Mouse (Mus musculus) forebrain, embryonic 15.5 days (tissue): ENCODE data around the gene Rbm19. TPM values are rescaled to one million over a fixed set of nuclear protein-coding genes. Genes with fewer than 3 reads are reported as not detected.

Experiments used
- ATAC-seq: fragments of 200-750 bp; cut with Nextera tagmentation; replicated peaks from 2 replicates; pipeline ENCODE4 v1.8.0; 2017; ENCODE audit warnings: mild to moderate bottlenecking, moderate TSS enrichment, moderate library complexity
- H3K27ac ChIP-seq: fragments of 300-500 bp; sonication (generic); replicated peaks from 2 replicates; pipeline ENCODE4 v1.5.1; 2015; ENCODE audit warnings: mild to moderate bottlenecking, inconsistent platforms
- H3K27me3 ChIP-seq: fragments of 300-500 bp; sonication (generic); 2 replicates; pipeline ENCODE4 v1.6.1; 2015; ENCODE audit warnings: inconsistent platforms
- H3K36me3 ChIP-seq: fragments of 300-500 bp; sonication (generic); 2 replicates; pipeline ENCODE4 v1.6.1; 2015; ENCODE audit warnings: mild to moderate bottlenecking, inconsistent platforms
- H3K4me1 ChIP-seq: fragments of 300-500 bp; sonication (generic); 2 replicates; pipeline ENCODE4 v1.6.1; 2015; ENCODE audit warnings: inconsistent platforms
- H3K4me2 ChIP-seq: fragments of 300-500 bp; sonication (generic); replicated peaks from 2 replicates; pipeline ENCODE4 v1.6.1; 2015; ENCODE audit warnings: mild to moderate bottlenecking, inconsistent platforms
- H3K4me3 ChIP-seq: fragments of 300-500 bp; sonication (generic); 2 replicates; pipeline ENCODE4 v1.5.1; 2015; ENCODE audit warnings: mild to moderate bottlenecking, inconsistent platforms
- H3K9ac ChIP-seq: fragments of 300-500 bp; sonication (generic); replicated peaks from 2 replicates; pipeline ENCODE4 v1.6.1; 2015; ENCODE audit warnings: mild to moderate bottlenecking, inconsistent platforms
- H3K9me3 ChIP-seq: fragments of 300-500 bp; sonication (generic); 2 replicates; pipeline ENCODE4 v1.6.1; 2016; ENCODE audit warnings: inconsistent platforms
- WGBS: fragments of 180-500 bp; shearing (Covaris S2); methylation state at CpG from one replicate; pipeline ENCODE4 v1.1.7; 2015; ENCODE audit warnings: mixed read lengths; 5-methylcytosine and 5-hydroxymethylcytosine counted together
- polyA plus RNA-seq: library from polyadenylated mRNA; unstranded; fragments of >200 nt; fragmentation: Nextera tagmentation; extraction: Ambion mirVana; gene quantifications from 2 replicates; pipeline ENCODE4 v1.2.1, GENCODE M21; 2015

Rbm19 gene
- polyA plus RNA-seq, 1 experiment from 2014 or later, result 15.2 TPM

- Histone ChIP-seq H3K4me2 (no peak overlapping the region), H3K36me3 (no peaks in the 10 kb centered on the region), H3K9me3 (no peaks in the 10 kb centered on the region), H3K27ac (no peak overlapping the region), H3K9ac (no peak overlapping the region), H3K4me3 (no peak overlapping the region), H3K4me1 (peaks cover 30% of the 10 kb centered on the region), H3K27me3 (no peaks in the 10 kb centered on the region)
- WGBS, result 84% methylated on average over 3 of the region's 3 CpGs
- ATAC-seq, result no peak
These were observed 36.9 kb downstream of the Rbm19 start for GRCm38 (mm10) chr5:120153140-120153539.

- Histone ChIP-seq H3K27ac (peak overlapping the region; percentile 64; the same call in 1 of the 2 replicates), H3K27me3 (no peaks in the 10 kb centered on the region), H3K4me1 (peaks cover 30% of the 10 kb centered on the region), H3K9me3 (no peaks in the 10 kb centered on the region), H3K4me2 (no peak overlapping the region), H3K9ac (no peak overlapping the region), H3K36me3 (no peaks in the 10 kb centered on the region), H3K4me3 (no peak overlapping the region)
- WGBS, result 19% methylated on average over 10 of the region's 10 CpGs
- peak; percentile 40 for ATAC-seq
These were observed 39.4 kb downstream of the Rbm19 start for GRCm38 (mm10) chr5:120155672-120156071.

- Histone ChIP-seq H3K27me3 (no peaks in the 10 kb centered on the region), H3K9ac (no peak overlapping the region), H3K9me3 (no peaks in the 10 kb centered on the region), H3K4me2 (0 out of 2 replicates have a peak overlapping the region, but pooled peaks have one; percentile 1), H3K4me1 (peaks cover 30% of the 10 kb centered on the region), H3K4me3 (no peak overlapping the region), H3K27ac (peak overlapping the region; percentile 64), H3K36me3 (no peaks in the 10 kb centered on the region)
- ATAC-seq, result no peak; the same call in 1 of the 2 replicates
- WGBS, result 55% methylated on average over 21 of the region's 21 CpGs
These were observed 40.1 kb downstream of the Rbm19 start for GRCm38 (mm10) chr5:120156166-120156909.

GRCm38 (mm10) chr5:120157115-120157514 lies 40.9 kb downstream of the Rbm19 start:
- 78% methylated on average over 3 of the region's 3 CpGs for WGBS
- no peak for ATAC-seq
- no peak overlapping the region for H3K4me3 ChIP-seq

GRCm38 (mm10) chr5:120158476-120158875 lies 42.2 kb downstream of the Rbm19 start:
- no peaks in the 10 kb centered on the region for H3K27me3 ChIP-seq
- no peak for ATAC-seq
- no peak overlapping the region for H3K4me3 ChIP-seq
- no peaks in the 10 kb centered on the region for H3K9me3 ChIP-seq
- no peak overlapping the region for H3K27ac ChIP-seq
- no peaks in the 10 kb centered on the region for H3K36me3 ChIP-seq
- no peak overlapping the region for H3K9ac ChIP-seq
- WGBS, result 86% methylated on average over 2 of the region's 2 CpGs
- no peak overlapping the region for H3K4me2 ChIP-seq
- H3K4me1 ChIP-seq, result peaks cover 30% of the 10 kb centered on the region

More at GRCm38 (mm10) chr5:120157115-120157514, 40.9 kb downstream of the Rbm19 start:
- Histone ChIP-seq H3K4me1 (peaks cover 30% of the 10 kb centered on the region), H3K36me3 (no peaks in the 10 kb centered on the region), H3K27me3 (no peaks in the 10 kb centered on the region), H3K9me3 (no peaks in the 10 kb centered on the region), H3K9ac (no peak overlapping the region), H3K4me2 (no peak overlapping the region), H3K27ac (no peak overlapping the region)

- 78% methylated on average over 8 of the region's 8 CpGs for WGBS
- Histone ChIP-seq H3K36me3 (no peaks in the 10 kb centered on the region), H3K27me3 (no peaks in the 10 kb centered on the region), H3K4me3 (no peak overlapping the region), H3K9ac (no peak overlapping the region), H3K9me3 (no peaks in the 10 kb centered on the region), H3K27ac (no peak overlapping the region), H3K4me1 (peaks cover 29% of the 10 kb centered on the region), H3K4me2 (no peak overlapping the region)
- ATAC-seq, result no peak
These were observed 44.8 kb downstream of the Rbm19 start for GRCm38 (mm10) chr5:120160923-120161658.

GRCm38 (mm10) chr5:120162689-120163088 lies 46.4 kb downstream of the Rbm19 start:
- no peak for ATAC-seq
- H3K4me3 ChIP-seq, result no peak overlapping the region
- no peak overlapping the region for H3K4me2 ChIP-seq
- H3K9ac ChIP-seq, result no peak overlapping the region
- H3K27me3 ChIP-seq, result no peaks in the 10 kb centered on the region
- WGBS, result 97% methylated on average over 10 of the region's 10 CpGs
- H3K9me3 ChIP-seq, result no peaks in the 10 kb centered on the region
- H3K4me1 ChIP-seq, result peaks cover 14% of the 10 kb centered on the region
- H3K36me3 ChIP-seq, result no peaks in the 10 kb centered on the region
- no peak overlapping the region for H3K27ac ChIP-seq

GRCm38 (mm10) chr5:120163428-120163827 lies 47.2 kb downstream of the Rbm19 start:
- Histone ChIP-seq H3K4me1 (peaks cover 19% of the 10 kb centered on the region), H3K9ac (no peak overlapping the region), H3K9me3 (no peaks in the 10 kb centered on the region), H3K27ac (no peak overlapping the region), H3K36me3 (no peaks in the 10 kb centered on the region), H3K4me2 (no peak overlapping the region), H3K4me3 (no peak overlapping the region), H3K27me3 (no peaks in the 10 kb centered on the region)
- 74% methylated on average over 6 of the region's 6 CpGs for WGBS
- no peak for ATAC-seq

- no peak overlapping the region for H3K4me3 ChIP-seq
- ATAC-seq, result peak; percentile 70
- H3K27ac ChIP-seq, result 0 out of 2 replicates have a peak overlapping the region, but pooled peaks have one; percentile 22
- H3K27me3 ChIP-seq, result no peaks in the 10 kb centered on the region
- no peak overlapping the region for H3K4me2 ChIP-seq
- WGBS, result 42% methylated on average over 11 of the region's 11 CpGs
- H3K36me3 ChIP-seq, result no peaks in the 10 kb centered on the region
- peaks cover 19% of the 10 kb centered on the region for H3K4me1 ChIP-seq
- H3K9me3 ChIP-seq, result no peaks in the 10 kb centered on the region
- no peak overlapping the region for H3K9ac ChIP-seq
These were observed 48.2 kb downstream of the Rbm19 start for GRCm38 (mm10) chr5:120164450-120164849.

- no peaks in the 10 kb centered on the region for H3K9me3 ChIP-seq
- H3K27ac ChIP-seq, result no peak overlapping the region
- H3K4me1 ChIP-seq, result peaks cover 19% of the 10 kb centered on the region
- no peak overlapping the region for H3K9ac ChIP-seq
- H3K27me3 ChIP-seq, result no peaks in the 10 kb centered on the region
- no peaks in the 10 kb centered on the region for H3K36me3 ChIP-seq
- H3K4me3 ChIP-seq, result no peak overlapping the region
- no peak overlapping the region for H3K4me2 ChIP-seq
- no peak for ATAC-seq
- WGBS, result 81% methylated on average over 9 of the region's 9 CpGs
These were observed 49.0 kb downstream of the Rbm19 start for GRCm38 (mm10) chr5:120165061-120165942.

GRCm38 (mm10) chr5:120167787-120168325 lies 51.6 kb downstream of the Rbm19 start:
- no peaks in the 10 kb centered on the region for H3K27me3 ChIP-seq
- no peak overlapping the region for H3K4me2 ChIP-seq
- H3K4me3 ChIP-seq, result no peak overlapping the region
- no peak for ATAC-seq
- H3K9ac ChIP-seq, result no peak overlapping the region
- no peaks in the 10 kb centered on the region for H3K9me3 ChIP-seq
- WGBS, result 53% methylated on average over 13 of the region's 13 CpGs
- no peaks in the 10 kb centered on the region for H3K36me3 ChIP-seq
- no peak overlapping the region for H3K27ac ChIP-seq
- H3K4me1 ChIP-seq, result peaks cover 33% of the 10 kb centered on the region
